10 mouse cellular contexts compared by ENCODE assay signal in the genomic region with DNA sequence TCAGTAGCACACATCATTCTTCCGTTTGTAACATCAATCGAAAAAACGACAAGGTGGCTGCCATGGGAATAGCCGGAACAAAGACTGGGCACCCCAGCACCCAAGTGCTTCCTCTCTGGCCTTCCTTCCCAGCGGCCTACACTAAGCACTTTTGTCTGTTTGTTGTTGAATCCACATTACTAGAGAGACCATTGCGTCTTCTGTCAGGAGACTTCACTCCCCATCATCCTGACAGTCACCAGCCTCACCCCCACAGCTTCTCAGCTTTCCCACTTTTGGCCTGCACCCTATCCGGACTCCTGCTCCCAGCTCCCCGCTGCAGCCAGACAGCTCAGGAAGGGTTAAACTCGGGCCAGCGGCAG. TPM values are rescaled to one million over a fixed set of nuclear protein-coding genes. Genes with fewer than 3 reads are reported as not detected.
A peak's percentile ranks its signal among the peaks of the same experiment; 100 is the strongest.
DNase-seq lines count a peak whose midpoint lies in the region; ATAC-seq and TF ChIP-seq lines count a peak whose summit lies in the region.
"Had no signal": no experiment of that assay in that cellular context is flagged by ENCODE, and none has a peak within 500 bp of the region (broad histone marks: within the 10 kb centered on the region; RNA-seq: fewer than 3 reads in every experiment).

No protein-coding gene starts in this region.

- peaks cover 2% of the 10 kb centered on the region; the same call in 1 of the 2 replicates for H3K9me3 ChIP-seq in heart, postnatal 0 days (replicated peaks; ENCODE audit: control insufficient read depth, low read length)
- peaks cover 15% of the 10 kb centered on the region for H3K9me3 ChIP-seq in embryonic facial prominence, embryonic 13.5 days
- H3K9me3 ChIP-seq in hindbrain, embryonic 10.5 days, result peaks cover 16% of the 10 kb centered on the region
- H3K9me3 ChIP-seq in midbrain, embryonic 10.5 days (replicated peaks), result peaks cover 13% of the 10 kb centered on the region

- H3K27ac ChIP-seq in heart, postnatal 0 days (ENCODE audit: low read depth), result no peak overlapping the region
- peak overlapping the region; percentile 58; the same call in 1 of the 2 replicates for H3K27ac ChIP-seq in embryonic facial prominence, embryonic 13.5 days
- peak overlapping the region; percentile 90 for H3K27ac ChIP-seq in hindbrain, embryonic 10.5 days
- H3K27ac ChIP-seq in midbrain, embryonic 10.5 days (replicated peaks), result peak overlapping the region; percentile 93
- no peak overlapping the region for H3K27ac ChIP-seq in gastrocnemius, adult 2 months

- H3K27me3 ChIP-seq in heart, postnatal 0 days (ENCODE audit: control insufficient read depth, insufficient read depth, low read length), result peaks cover 10% of the 10 kb centered on the region; the same call in 1 of the 2 replicates
- no peaks in the 10 kb centered on the region for H3K27me3 ChIP-seq in embryonic facial prominence, embryonic 13.5 days
- H3K27me3 ChIP-seq in hindbrain, embryonic 10.5 days (ENCODE audit: insufficient read depth, poor library complexity, severe bottlenecking), result no peaks in the 10 kb centered on the region
- H3K27me3 ChIP-seq in midbrain, embryonic 10.5 days (ENCODE audit: low read depth, poor library complexity, severe bottlenecking), result no peaks in the 10 kb centered on the region

- peak overlapping the region; percentile 13; the same call in 1 of the 2 replicates for H3K4me3 ChIP-seq in heart, postnatal 0 days (ENCODE audit: low read depth, low read length)
- H3K4me3 ChIP-seq in embryonic facial prominence, embryonic 13.5 days, result peak overlapping the region; percentile 31
- H3K4me3 ChIP-seq in hindbrain, embryonic 10.5 days, result peak overlapping the region; percentile 47
- H3K4me3 ChIP-seq in midbrain, embryonic 10.5 days, result peak overlapping the region; percentile 49
- H3K4me3 ChIP-seq in gastrocnemius, adult 2 months, result no peak overlapping the region

- WGBS in heart, postnatal 0 days, result 25% methylated on average over 10 of the region's 10 CpGs
- 10% methylated on average over 10 of the region's 10 CpGs for WGBS in embryonic facial prominence, embryonic 13.5 days
- WGBS in hindbrain, embryonic 10.5 days, result 5% methylated on average over 10 of the region's 10 CpGs
- 3% methylated on average over 10 of the region's 10 CpGs for WGBS in midbrain, embryonic 10.5 days

- H3K4me2 ChIP-seq in heart, postnatal 0 days (ENCODE audit: low read depth, low read length), result peak overlapping the region; percentile 49
- H3K4me2 ChIP-seq in embryonic facial prominence, embryonic 13.5 days, result peak overlapping the region; percentile 61

- DNase-seq in heart, postnatal 0 days (ENCODE audit: low spot score), result no peak
- no peak for DNase-seq in heart, adult 8-10 months (ENCODE audit: low spot score)
- DNase-seq in hindbrain, embryonic 10.5 days (ENCODE audit: low spot score), result no peak
- no peak for DNase-seq in midbrain, embryonic 10.5 days (ENCODE audit: low spot score)
- no peak for DNase-seq in gastrocnemius, adult 2 months
- DNase-seq in B cell, adult 2 months, result no peak
- DNase-seq in adrenal gland, adult 18-20 months (ENCODE audit: low spot score in 2 of 2), result no peak
- DNase-seq: adrenal gland, adult 8-10 months; thymus, postnatal 25 days had no signal

- TF ChIP-seq EP300 in heart, postnatal 0 days (IDR thresholded peaks at IDR 0.05; ENCODE audit: low read depth), result no peak

- intact Hi-C loops in gastrocnemius, adult 2 months (cut with DNase I), result no loop called here

- H3K9ac ChIP-seq in heart, postnatal 0 days (replicated peaks; ENCODE audit: low read depth, low read length), result no peak overlapping the region
- peak overlapping the region; percentile 57 for H3K9ac ChIP-seq in embryonic facial prominence, embryonic 13.5 days

- no peak for TF ChIP-seq CTCF in heart, postnatal 0 days (IDR thresholded peaks at IDR 0.05; ENCODE audit: low read depth)
- no peak for TF ChIP-seq CTCF in gastrocnemius, adult 2 months (IDR thresholded peaks at IDR 0.05)

- no peaks in the 10 kb centered on the region for H3K36me3 ChIP-seq in heart, postnatal 0 days (replicated peaks; ENCODE audit: control insufficient read depth, insufficient read depth, low read length)
- H3K36me3 ChIP-seq in embryonic facial prominence, embryonic 13.5 days, result no peaks in the 10 kb centered on the region
- 0 out of 2 replicates have a peak, but pooled peaks cover 3% of the 10 kb centered on the region for H3K36me3 ChIP-seq in hindbrain, embryonic 10.5 days
- H3K36me3 ChIP-seq in midbrain, embryonic 10.5 days, result 0 out of 2 replicates have a peak, but pooled peaks cover 2% of the 10 kb centered on the region

- ATAC-seq in heart, postnatal 0 days (ENCODE audit: insufficient read depth, low read depth), result no peak
- no peak for ATAC-seq in embryonic facial prominence, embryonic 13.5 days (ENCODE audit: insufficient number of reproducible peaks, insufficient read depth, low FRiP score, low TSS enrichment, low read depth)

- H3K4me1 ChIP-seq in heart, postnatal 0 days (ENCODE audit: control insufficient read depth, insufficient read depth), result no peaks in the 10 kb centered on the region
- H3K4me1 ChIP-seq in embryonic facial prominence, embryonic 13.5 days, result peaks cover 16% of the 10 kb centered on the region
- peaks cover 25% of the 10 kb centered on the region for H3K4me1 ChIP-seq in hindbrain, embryonic 10.5 days (replicated peaks)
- H3K4me1 ChIP-seq in midbrain, embryonic 10.5 days, result peaks cover 43% of the 10 kb centered on the region

RNA-seq across cellular contexts. Expression of a gene that starts 48.1 kb away (rescaled TPM):
- 146 and 156 TPM in 2 replicates for total RNA-seq in heart, postnatal 0 days (2014; rRNA removed; ENCODE audit: low replicate concordance)
- polyA plus RNA-seq in heart, postnatal 0 days (2015; fragmentation: Nextera tagmentation; extraction: Ambion mirVana), result 355 and 400 TPM in 2 replicates
- total RNA-seq in heart, adult 8-10 months (2022), result 100 to 1,000 TPM; 266 to 316 (median 288) TPM
- 771 and 950 TPM in 2 replicates for polyA plus RNA-seq in embryonic facial prominence, embryonic 13.5 days (2015; fragmentation: Nextera tagmentation; extraction: Ambion mirVana)
- polyA plus RNA-seq in hindbrain, embryonic 10.5 days (2016; fragmentation: Nextera tagmentation; extraction: Ambion mirVana), result 673 and 781 TPM in 2 replicates
- 691 and 854 TPM in 2 replicates for polyA plus RNA-seq in midbrain, embryonic 10.5 days (2016; fragmentation: Nextera tagmentation; extraction: Ambion mirVana)
- 100 to 1,000 TPM; 290 to 372 TPM for total RNA-seq in gastrocnemius, adult 2 months (2021)
- total RNA-seq in adrenal gland, adult 18-20 months (2021), result 100 to 1,000 TPM; 472 to 530 TPM

Comparison
In these comparisons a context has a peak if more than half of its experiments do, and no peak if none do; other contexts are left out.
1. H3K27ac ChIP-seq: peak in embryonic facial prominence, embryonic 13.5 days (single experiment), hindbrain, embryonic 10.5 days (single experiment) and midbrain, embryonic 10.5 days (single experiment); none in heart, postnatal 0 days (single experiment) and gastrocnemius, adult 2 months (single experiment).